Mouse (Mus musculus) testis, adult 2 months (tissue): ENCODE data around the gene Col2a1.

Source experiments
- CTCF ChIP-seq: fragments of 200-500 bp; IDR thresholded peaks from 2 replicates; pipeline ENCODE4 v1.5.1; 2012; ENCODE audit warnings: low read depth, mild to moderate bottlenecking, inconsistent platforms, low read length, moderate library complexity; ENCODE audit not compliant: control insufficient read depth, insufficient read depth, insufficient replicate concordance
- POLR2A ChIP-seq: fragments of 200-500 bp; IDR thresholded peaks from 2 replicates; pipeline ENCODE4 v1.6.1; 2012; ENCODE audit warnings: low read depth, mild to moderate bottlenecking, inconsistent platforms, low read length, moderate library complexity; ENCODE audit not compliant: control insufficient read depth

DNA sequence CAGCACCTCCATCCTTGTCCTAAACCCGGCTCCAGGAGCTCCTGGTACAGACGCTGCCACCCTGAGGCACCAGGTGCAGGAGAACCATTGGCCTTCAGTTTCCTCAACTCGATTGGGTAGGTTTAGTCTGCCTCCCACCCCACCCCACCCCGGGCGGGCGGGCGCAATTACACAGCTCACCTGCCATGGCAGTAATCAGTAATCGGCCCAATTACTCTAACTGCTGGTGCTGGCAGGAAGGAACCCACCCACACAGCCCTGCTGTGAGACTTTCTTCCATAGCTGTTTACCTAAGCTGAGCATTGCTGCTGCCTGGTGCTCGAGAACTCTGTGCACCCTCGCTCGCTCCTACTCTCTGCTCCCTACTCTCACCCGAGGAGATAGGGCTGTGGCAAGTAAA, 72.1 kb downstream of the Col2a1 start:
- TF ChIP-seq POLR2A (no peak), CTCF (no peak)
